Mouse (Mus musculus) cerebellum, adult 2 months (tissue): ENCODE measurements at regions not wholly inside any gene's neighbourhood (a gene's known extent, or its start where the extent isn't known, plus 50 kb on each side); places are given as distances from the start of the nearest gene placed in this dataset.

Source experiments
- DNase-seq, 2 experiments: peaks; one replicate each; pipeline ENCODE4 v3.0.0; 2021
- H3K27ac ChIP-seq: fragments of 200-500 bp; 2 replicates; pipeline ENCODE4 v1.5.1; 2012; ENCODE audit warnings: low read length, control low read depth, inconsistent platforms; ENCODE audit not compliant: insufficient read depth
- H3K27me3 ChIP-seq: fragments of 200-500 bp; 2 replicates; pipeline ENCODE4 v1.6.1; 2012; ENCODE audit warnings: inconsistent platforms, mild to moderate bottlenecking, low read length, moderate library complexity; ENCODE audit not compliant: control insufficient read depth, insufficient read depth
- H3K4me1 ChIP-seq: fragments of 200-500 bp; 2 replicates; pipeline ENCODE4 v1.6.1; 2011; ENCODE audit warnings: low read length; ENCODE audit not compliant: control insufficient read depth, insufficient read depth
- H3K4me3 ChIP-seq: fragments of 200-500 bp; replicated peaks from 2 replicates; pipeline ENCODE3; 2011; ENCODE audit warnings: mild to moderate bottlenecking, low read depth, low read length, control low read depth; ENCODE audit not compliant: insufficient read depth
- CTCF ChIP-seq: fragments of 200-500 bp; IDR thresholded peaks from 2 replicates; pipeline ENCODE4 v1.5.1; 2011; ENCODE audit warnings: low read depth, mild to moderate bottlenecking, control low read depth, low read length, moderate library complexity, borderline replicate concordance; ENCODE audit not compliant: insufficient read depth
- POLR2A ChIP-seq: fragments of 200-500 bp; IDR thresholded peaks from 2 replicates; pipeline ENCODE4 v1.6.1; 2011; ENCODE audit warnings: low read length, control low read depth, borderline replicate concordance; ENCODE audit not compliant: insufficient read depth
- WGBS: fragments of 180-500 bp; shearing (Covaris S2); methylation state at CpG from one replicate; pipeline ENCODE4 v1.1.7; 2018; 5-methylcytosine and 5-hydroxymethylcytosine counted together

GRCm38 (mm10) chr4:69197577-69197976 lies 243.4 kb upstream of the Brinp1 start:
- no peak for TF ChIP-seq CTCF
- TF ChIP-seq POLR2A, result no peak
- Histone ChIP-seq H3K27me3 (no peaks in the 10 kb centered on the region), H3K27ac (no peak overlapping the region), H3K4me1 (no peaks in the 10 kb centered on the region), H3K4me3 (no peak overlapping the region)
- WGBS, result 90% methylated on average over 1 of the region's 1 CpGs
- DNase-seq, result no peak

GRCm38 (mm10) chr4:69196094-69196493 lies 241.9 kb upstream of the Brinp1 start:
- H3K27me3 ChIP-seq, result no peaks in the 10 kb centered on the region
- H3K4me3 ChIP-seq, result peak overlapping the region; percentile 55
- no peaks in the 10 kb centered on the region for H3K4me1 ChIP-seq
- TF ChIP-seq POLR2A, result no peak
- no peak for TF ChIP-seq CTCF
- no peak for DNase-seq
- 85% methylated on average over 1 of the region's 1 CpGs for WGBS
- no peak overlapping the region for H3K27ac ChIP-seq

DNA sequence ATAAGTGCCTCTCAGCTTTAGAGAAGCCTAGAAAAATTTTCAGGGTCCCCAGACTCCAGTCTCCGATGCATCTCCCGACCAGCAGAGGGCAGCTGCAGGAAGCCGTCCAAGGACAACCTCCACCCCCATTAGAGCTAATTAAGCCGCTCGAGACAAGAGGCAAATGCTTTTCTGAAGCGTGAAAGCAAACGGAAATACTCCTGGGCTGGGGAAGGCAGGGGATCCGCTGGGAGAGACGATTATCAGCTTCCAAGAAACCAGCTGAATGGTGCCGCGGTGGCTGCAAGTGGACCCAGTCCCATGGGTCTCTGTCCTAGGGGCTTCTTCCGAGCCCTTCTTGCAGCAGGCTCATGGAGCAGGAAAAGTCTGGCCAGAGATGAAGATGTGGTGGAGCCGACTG lies 241.4 kb upstream of the Brinp1 start:
- H3K27ac ChIP-seq, result no peak overlapping the region
- no peaks in the 10 kb centered on the region for H3K4me1 ChIP-seq
- H3K4me3 ChIP-seq, result peak overlapping the region; percentile 55
- no peaks in the 10 kb centered on the region for H3K27me3 ChIP-seq
- peak; percentile 74 to 75 for DNase-seq
- TF ChIP-seq POLR2A (no peak), CTCF (peak; percentile 74)
- under 1% methylated on average over 13 of the region's 13 CpGs for WGBS
